Mouse (Mus musculus) G1E (cell line): ENCODE data around the gene Mllt6. TPM values are rescaled to one million over a fixed set of nuclear protein-coding genes. Genes with fewer than 3 reads are reported as not detected.

Experiments used
- ATAC-seq: 2 replicates; pipeline ENCODE4 v1.8.0; 2016; ENCODE audit warnings: mild to moderate bottlenecking; ENCODE audit not compliant: insufficient number of reproducible peaks, poor library complexity, low FRiP score, severe bottlenecking; ENCODE audit errors: extremely low read depth
- DNase-seq: peaks from one replicate; pipeline ENCODE4 v3.0.0; 2012; ENCODE audit warnings: low spot score
- H3K27me3 ChIP-seq: 2 replicates; pipeline ENCODE4 v1.6.1; 2012; ENCODE audit warnings: mild to moderate bottlenecking, low read length, inconsistent platforms; ENCODE audit not compliant: insufficient read depth
- H3K36me3 ChIP-seq: replicated peaks from 2 replicates; pipeline ENCODE3; 2012; ENCODE audit warnings: mild to moderate bottlenecking, inconsistent platforms
- H3K4me1 ChIP-seq: 2 replicates; pipeline ENCODE4 v1.6.1; 2012; ENCODE audit warnings: low read depth, low read length, inconsistent platforms, mixed read lengths; ENCODE audit not compliant: insufficient read depth
- H3K4me3 ChIP-seq: 2 replicates; pipeline ENCODE4 v1.5.1; 2012; ENCODE audit warnings: low read depth, mild to moderate bottlenecking, inconsistent platforms, low read length, moderate library complexity, mixed read lengths
- H3K9me3 ChIP-seq: replicated peaks from 2 replicates; pipeline ENCODE4 v1.6.1; 2012; ENCODE audit warnings: inconsistent platforms
- CTCF ChIP-seq: IDR thresholded peaks from 2 replicates; pipeline ENCODE4 v1.5.1; 2012; ENCODE audit warnings: low read depth, low read length, inconsistent platforms, mixed read lengths
- GATA1 ChIP-seq: IDR thresholded peaks from 2 replicates; pipeline ENCODE4 v1.6.1; 2012; ENCODE audit warnings: borderline replicate concordance, low read length, inconsistent platforms, mixed read lengths
- GATA2 ChIP-seq: IDR thresholded peaks from 2 replicates; pipeline ENCODE4 v1.6.1; 2012; ENCODE audit warnings: low read depth, low read length, inconsistent platforms, borderline replicate concordance
- POLR2AphosphoS5 ChIP-seq: IDR thresholded peaks from 2 replicates; pipeline ENCODE4 v1.6.1; 2012; ENCODE audit warnings: low read depth, low read length, inconsistent platforms; ENCODE audit not compliant: insufficient replicate concordance
- TAL1 ChIP-seq: conservative IDR thresholded peaks from 2 replicates; pipeline ENCODE4 v1.6.1; 2012; ENCODE audit warnings: low read depth, low read length, inconsistent platforms, mixed read lengths
- polyA plus RNA-seq: library from polyadenylated mRNA; stranded (reverse); fragments of >175 nt; gene quantifications from 2 replicates; pipeline ENCODE4 v1.2.3, GENCODE M21; 2012
- total RNA-seq, 2 experiments: library from RNA; stranded (forward) in 1 of 2; stranded (reverse) in 1 of 2; fragments of 200-1000 nt in 1 of 2; fragments of >200 nt in 1 of 2; fragmentation: Nextera tagmentation in 1 of 2; gene quantifications; 2 replicates each; pipeline ENCODE4 v1.2.3; 2014 to 2017

Mllt6 gene
- total RNA-seq (2014; fragmentation: Nextera tagmentation) (16.5 and 18.7 TPM in 2 replicates), total RNA-seq (2017) (10.9 and 11.2 TPM in 2 replicates), polyA plus RNA-seq (38.3 and 42.6 TPM in 2 replicates)

DNA sequence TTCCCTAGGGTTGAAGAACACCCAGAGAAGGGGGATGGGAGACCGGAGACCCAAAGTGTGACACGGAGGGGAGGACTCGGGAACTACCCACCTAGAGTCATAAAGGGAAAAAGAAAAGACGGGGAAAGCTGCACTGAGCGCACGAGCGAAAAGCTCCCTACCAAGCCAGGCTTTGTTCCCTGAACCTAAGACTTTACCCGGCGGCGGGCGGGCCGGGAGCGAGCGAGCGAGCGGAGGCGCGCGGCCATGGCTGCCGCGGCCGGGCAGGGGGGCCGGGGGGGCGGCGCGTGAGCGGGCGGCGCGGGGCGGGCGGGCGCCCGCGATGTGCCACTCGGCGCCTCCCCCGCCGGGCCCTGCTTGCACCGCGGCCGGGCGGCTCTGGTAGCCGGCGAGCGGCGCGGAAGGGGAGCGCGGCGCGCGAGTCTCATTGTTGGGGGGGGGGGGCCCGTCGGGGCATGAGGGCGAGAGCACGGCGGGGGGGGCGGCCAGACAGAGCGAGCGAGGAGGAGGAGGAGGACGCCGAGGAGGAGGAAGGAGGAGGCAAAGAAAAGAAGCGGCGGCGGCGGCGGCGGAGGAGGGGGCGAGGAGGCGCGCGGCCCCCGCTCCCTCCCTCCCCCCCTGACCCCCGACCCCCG, at the start of gene Mllt6:
Gene Mllt6, plus strand, starts transcription at position 522 of the 635 bp plus-strand sequence.
- peaks cover 53% of the 10 kb centered on the region for H3K4me1 ChIP-seq
- DNase-seq, result peak; percentile 70
- H3K9me3 ChIP-seq, result 0 out of 2 replicates have a peak, but pooled peaks cover 2% of the 10 kb centered on the region
- TF ChIP-seq CTCF (no peak), GATA1 (no peak), POLR2AphosphoS5 (no peak), GATA2 (no peak), TAL1 (no peak)
- peaks cover 31% of the 10 kb centered on the region for H3K36me3 ChIP-seq
- H3K4me3 ChIP-seq, result peak within 1 kb of the TSS; percentile 71
- H3K27me3 ChIP-seq, result peaks cover 65% of the 10 kb centered on the region
- ATAC-seq, result no peak

DNA sequence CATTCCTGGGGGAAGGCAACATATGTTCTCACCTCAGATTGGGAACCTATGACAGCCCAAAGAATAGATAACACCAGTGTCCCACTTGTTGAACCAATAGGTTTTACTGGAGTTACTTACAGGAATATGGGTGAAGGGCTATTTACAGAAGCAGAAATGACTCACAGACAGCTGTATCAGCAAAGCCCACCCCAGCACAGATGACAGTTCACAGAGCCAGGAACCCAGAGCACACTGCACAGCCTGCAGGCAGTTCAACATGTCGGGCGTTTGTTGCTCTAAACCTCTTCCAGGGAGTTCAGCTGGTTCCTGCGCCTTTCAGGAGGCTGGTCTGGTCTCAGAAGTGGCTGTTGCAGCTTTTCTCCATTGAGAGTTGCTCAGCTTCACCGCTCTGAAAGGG, 47.9 kb upstream of the Mllt6 start:
- TF ChIP-seq TAL1 (no peak), CTCF (no peak), GATA1 (no peak)
- Histone ChIP-seq H3K4me3 (no peak overlapping the region), H3K36me3 (peaks cover 87% of the 10 kb centered on the region), H3K9me3 (no peaks in the 10 kb centered on the region), H3K27me3 (peaks cover 8% of the 10 kb centered on the region; the same call in 1 of the 2 replicates), H3K4me1 (peaks cover 6% of the 10 kb centered on the region)
- DNase-seq (no peak), ATAC-seq (no peak)

DNA sequence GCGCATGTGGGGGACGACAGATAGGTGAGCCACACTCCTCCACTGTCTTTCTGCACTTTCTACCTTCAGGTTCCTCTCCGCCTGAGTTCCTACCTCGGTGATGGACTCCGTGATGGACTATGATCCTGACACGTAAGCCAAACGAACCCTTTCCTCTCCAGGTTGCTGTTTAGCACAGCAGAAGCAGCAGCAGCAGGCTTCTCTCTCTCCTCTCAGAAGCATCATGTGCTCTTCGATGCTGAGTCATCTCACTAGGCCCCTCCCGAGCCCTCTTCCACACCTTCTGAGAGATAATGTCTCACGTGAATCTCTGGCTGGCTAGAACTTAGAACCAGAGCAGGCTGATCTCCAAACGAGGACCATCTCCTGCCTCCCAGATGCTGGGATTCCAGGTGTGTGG, 44.8 kb upstream of the Mllt6 start:
- peaks cover 5% of the 10 kb centered on the region; the same call in 1 of the 2 replicates for H3K27me3 ChIP-seq
- H3K4me3 ChIP-seq, result no peak overlapping the region
- DNase-seq, result no peak

DNA sequence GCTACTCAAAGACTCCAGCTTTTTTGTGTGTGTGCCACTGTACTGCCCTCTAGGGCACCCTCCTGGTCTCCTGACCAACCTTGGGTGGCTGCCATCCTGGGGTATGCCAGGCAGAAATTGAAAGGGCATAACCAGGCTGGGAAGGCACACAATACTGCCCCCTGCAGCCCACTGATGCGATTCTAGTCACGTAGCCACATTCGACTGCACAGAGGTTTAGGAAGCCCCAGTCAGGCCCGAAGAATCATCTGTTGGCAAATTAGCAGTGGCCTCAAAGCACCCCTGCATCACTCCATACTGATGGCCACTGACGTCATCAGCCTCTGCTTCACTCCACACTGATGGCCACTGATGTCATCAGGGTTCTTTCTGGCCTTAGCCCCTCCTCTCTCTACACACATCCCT, 43.8 kb upstream of the Mllt6 start:
- Histone ChIP-seq H3K9me3 (peaks cover 4% of the 10 kb centered on the region), H3K36me3 (peaks cover 82% of the 10 kb centered on the region), H3K27me3 (peaks cover 5% of the 10 kb centered on the region; the same call in 1 of the 2 replicates), H3K4me1 (peaks cover 6% of the 10 kb centered on the region), H3K4me3 (no peak overlapping the region)
- DNase-seq (no peak), ATAC-seq (no peak)
- TF ChIP-seq TAL1 (no peak), CTCF (no peak), POLR2AphosphoS5 (no peak), GATA1 (no peak), GATA2 (no peak)

More for the DNA sequence above, 44.8 kb upstream of the Mllt6 start:
- ATAC-seq, result no peak
- TF ChIP-seq CTCF (no peak), GATA1 (no peak), TAL1 (no peak)
- Histone ChIP-seq H3K4me1 (peaks cover 6% of the 10 kb centered on the region), H3K9me3 (peaks cover 4% of the 10 kb centered on the region), H3K36me3 (peaks cover 80% of the 10 kb centered on the region)

- H3K4me1 ChIP-seq, result peaks cover 26% of the 10 kb centered on the region
- H3K36me3 ChIP-seq, result peaks cover 55% of the 10 kb centered on the region
- ATAC-seq, result no peak
- DNase-seq, result no peak
- TF ChIP-seq GATA2 (no peak), POLR2AphosphoS5 (no peak), GATA1 (no peak), TAL1 (no peak), CTCF (peak; percentile 96)
- H3K4me3 ChIP-seq, result no peak overlapping the region
- H3K27me3 ChIP-seq, result peaks cover 18% of the 10 kb centered on the region
- H3K9me3 ChIP-seq, result peaks cover 5% of the 10 kb centered on the region
These were observed 40.8 kb upstream of the Mllt6 start for GRCm38 (mm10) chr11:97622440-97622839.

- peaks cover 26% of the 10 kb centered on the region for H3K4me1 ChIP-seq
- no peak for ATAC-seq
- H3K27me3 ChIP-seq, result peaks cover 26% of the 10 kb centered on the region
These were observed 40.0 kb upstream of the Mllt6 start for GRCm38 (mm10) chr11:97623166-97623565.

GRCm38 (mm10) chr11:97625551-97625950, 37.7 kb upstream of the Mllt6 start:
- Histone ChIP-seq H3K27me3 (peaks cover 36% of the 10 kb centered on the region), H3K4me3 (no peak overlapping the region), H3K9me3 (peaks cover 29% of the 10 kb centered on the region), H3K4me1 (peaks cover 36% of the 10 kb centered on the region), H3K36me3 (peaks cover 39% of the 10 kb centered on the region)
- TF ChIP-seq POLR2AphosphoS5 (no peak), CTCF (no peak), GATA1 (no peak), GATA2 (no peak), TAL1 (no peak)
- ATAC-seq, result no peak
- DNase-seq, result no peak

More at GRCm38 (mm10) chr11:97623166-97623565, 40.0 kb upstream of the Mllt6 start:
- DNase-seq, result no peak
- no peak for TF ChIP-seq TAL1
- TF ChIP-seq GATA2, result no peak
- TF ChIP-seq CTCF, result no peak
- no peak for TF ChIP-seq GATA1
- no peak for TF ChIP-seq POLR2AphosphoS5
- peaks cover 54% of the 10 kb centered on the region for H3K36me3 ChIP-seq
- peaks cover 12% of the 10 kb centered on the region for H3K9me3 ChIP-seq
- no peak overlapping the region for H3K4me3 ChIP-seq
